Mouse (Mus musculus) heart, postnatal 14 days (tissue): Measurements from ENCODE around the gene Dok5. TPM values are rescaled to one million over a fixed set of nuclear protein-coding genes. Genes with fewer than 3 reads are reported as not detected.
A peak's percentile ranks its signal among the peaks of the same experiment; 100 is the strongest.

Experiments
- DNase-seq, 2 experiments: peaks; one replicate each; pipeline ENCODE4 v3.0.0; 2021 to 2022
- intact Hi-C: fragments of 180-260 bp; cut with DNase I; formaldehyde crosslinking; loops from one replicate; pipeline ENCODE4 v1.15.1; 2025
- total RNA-seq, 2 experiments: library from RNA; stranded (reverse); gene quantifications; 2 replicates each; pipeline ENCODE4 v1.2.3; 2021

Dok5 gene
- total RNA-seq, 2 experiments from 2014 or later, result 0.27 to 0.45 TPM

DNA sequence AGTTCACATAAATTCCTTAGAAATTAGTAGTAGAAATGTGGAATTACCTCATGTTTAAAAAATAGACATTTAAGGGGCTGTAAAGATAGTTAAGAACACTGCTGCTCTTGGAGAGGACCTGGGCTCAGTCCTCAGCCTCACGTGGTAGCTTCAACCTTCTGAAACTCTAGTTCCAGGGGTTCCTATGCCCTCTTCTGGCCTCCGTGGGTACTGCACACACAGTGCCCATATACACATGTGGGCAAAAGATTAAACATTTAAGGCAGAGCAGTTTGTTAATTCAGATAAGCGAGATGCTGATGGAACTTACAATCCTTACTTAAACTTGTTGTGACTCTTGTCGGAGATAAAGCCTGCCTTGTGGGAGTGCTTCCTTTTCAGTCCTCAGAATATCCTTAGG, 118.5 kb downstream of the Dok5 start:
- intact Hi-C loops, result no loop called here
- no peak for DNase-seq

DNA sequence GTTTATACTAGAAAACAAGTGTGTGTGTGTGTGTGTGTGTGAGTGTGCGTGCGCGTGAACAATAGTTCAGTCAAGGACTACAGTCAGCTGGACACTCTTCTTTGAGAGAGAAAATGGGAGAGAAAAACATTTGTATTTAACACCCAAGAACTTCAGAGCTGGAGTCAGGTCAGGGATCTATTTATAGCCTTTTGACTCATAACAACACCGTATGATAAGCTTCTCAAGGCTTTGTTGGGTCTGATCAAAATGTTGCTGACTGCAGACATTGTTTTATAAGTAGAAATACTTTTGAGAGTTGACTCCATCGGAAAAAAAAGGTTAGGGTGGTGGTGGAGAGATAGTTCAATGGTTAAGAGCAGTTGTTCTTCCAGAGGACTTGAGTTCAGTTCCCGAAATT, 120.7 kb downstream of the Dok5 start:
- intact Hi-C loops, result no loop called here
- DNase-seq, result no peak

- intact Hi-C loops, result no loop called here
- DNase-seq, result no peak
Observed at GRCm38 (mm10) chr2:170855210-170855609, 123.6 kb downstream of the Dok5 start.

GRCm38 (mm10) chr2:170856085-170856484, 124.5 kb downstream of the Dok5 start:
- peak; percentile 47 to 65 for DNase-seq

GRCm38 (mm10) chr2:170857507-170857906, 125.9 kb downstream of the Dok5 start:
- no peak for DNase-seq
- intact Hi-C loops, result no loop called here

More at GRCm38 (mm10) chr2:170856085-170856484, 124.5 kb downstream of the Dok5 start:
- intact Hi-C loops, result no loop called here

GRCm38 (mm10) chr2:170858640-170859039, 127.0 kb downstream of the Dok5 start:
- intact Hi-C loops, result no loop called here

DNA sequence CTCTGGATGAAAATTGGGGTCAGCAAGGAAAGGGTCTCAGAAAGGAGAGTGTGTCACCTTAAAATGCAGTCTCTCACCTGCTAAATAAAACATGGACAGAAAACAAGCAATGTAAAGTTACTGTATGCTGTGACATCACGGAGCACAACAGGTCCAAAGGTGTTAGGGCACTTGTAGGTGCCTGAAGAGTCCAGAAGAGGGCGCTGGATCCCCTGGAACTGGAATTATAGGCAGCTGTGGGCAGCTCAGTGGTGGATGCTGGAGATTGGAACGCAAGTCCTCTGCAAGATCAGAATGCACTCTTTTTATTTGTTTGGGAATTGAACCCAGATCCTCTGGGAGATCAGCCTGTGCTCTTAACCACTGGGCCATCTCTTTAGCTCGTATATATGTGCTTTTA, 129.0 kb downstream of the Dok5 start:
- intact Hi-C loops, result loop anchor here (10.0 kb wide), 1 partner anchor 106 kb away; no protein-coding TSS in a partner anchor
- no peak for DNase-seq

More at GRCm38 (mm10) chr2:170858640-170859039, 127.0 kb downstream of the Dok5 start:
- no peak for DNase-seq

DNA sequence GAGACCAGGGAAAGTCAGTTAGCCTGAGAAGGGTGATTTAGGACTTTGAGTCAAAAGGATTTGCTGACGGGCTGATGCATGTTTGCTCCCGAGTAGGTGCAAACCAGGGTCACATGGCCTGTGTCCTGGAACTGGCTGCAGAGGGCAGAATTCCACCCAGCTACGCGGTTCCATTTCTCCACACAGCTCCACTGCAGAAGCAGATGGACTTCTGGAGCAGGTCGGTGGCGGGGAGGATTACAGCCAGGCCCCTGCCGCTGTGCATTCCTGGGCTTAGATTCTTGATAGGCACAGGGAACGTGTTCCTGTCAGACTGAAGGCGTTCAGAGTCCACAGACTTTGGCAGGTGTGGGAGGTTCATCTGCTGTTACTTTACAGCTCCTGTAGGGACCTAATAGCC, 131.2 kb downstream of the Dok5 start:
- DNase-seq, result no peak
- intact Hi-C loops, result loop anchor here (10.0 kb wide), 1 partner anchor 108 kb away; no protein-coding TSS in a partner anchor

- intact Hi-C loops, result loop anchor here (10.0 kb wide), 1 partner anchor 108 kb away; no protein-coding TSS in a partner anchor
- no peak for DNase-seq
Observed at GRCm38 (mm10) chr2:170863201-170863600, 131.6 kb downstream of the Dok5 start.

DNA sequence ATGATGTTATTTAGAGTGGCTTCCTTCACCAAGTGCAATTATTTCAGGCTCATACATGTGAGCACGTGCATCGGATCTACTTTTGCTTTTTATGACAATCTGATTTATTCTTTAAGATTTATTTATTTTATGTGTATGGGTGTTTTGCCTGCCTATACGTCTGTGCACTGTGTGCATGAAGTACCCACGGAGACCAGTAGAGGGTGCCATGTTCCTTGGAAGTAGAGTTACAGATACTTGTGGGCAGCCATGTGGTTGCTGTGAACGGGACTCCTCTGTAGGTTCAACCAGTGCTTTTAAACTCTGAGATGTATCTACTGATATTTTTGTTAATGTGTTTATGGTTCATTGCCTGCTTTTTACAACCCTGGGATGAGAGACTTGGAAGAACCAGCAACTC, 132.4 kb downstream of the Dok5 start:
- intact Hi-C loops, result loop anchor here (10.0 kb wide), 1 partner anchor 109 kb away; no protein-coding TSS in a partner anchor
- no peak for DNase-seq

GRCm38 (mm10) chr2:170864820-170865219, 133.2 kb downstream of the Dok5 start:
- intact Hi-C loops, result loop anchor here (10.0 kb wide), 1 partner anchor 110 kb away; no protein-coding TSS in a partner anchor
- DNase-seq, result no peak

GRCm38 (mm10) chr2:170870566-170870965, 139.0 kb downstream of the Dok5 start:
- DNase-seq, result no peak
- intact Hi-C loops, result loop anchor here (10.0 kb wide), 1 partner anchor 416 kb away; no protein-coding TSS in a partner anchor

DNA sequence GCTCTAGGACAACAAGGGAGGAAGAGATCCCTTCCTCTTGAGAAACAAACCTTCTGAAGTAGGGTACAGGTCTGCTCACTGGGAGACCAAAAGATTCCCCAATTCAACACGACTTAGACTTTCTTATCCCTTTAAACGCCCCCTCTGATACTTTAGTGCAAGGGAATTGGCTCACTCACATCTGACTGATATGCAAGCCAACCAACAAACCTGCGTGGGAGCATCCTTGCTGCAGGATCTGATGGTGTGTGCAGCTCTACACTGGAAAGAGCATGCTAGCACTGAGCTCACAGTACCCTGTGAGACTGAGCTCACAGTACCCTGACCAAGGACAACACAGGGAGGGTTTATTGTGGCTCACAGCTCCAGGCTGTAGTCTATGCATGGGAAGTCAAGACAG, 139.9 kb downstream of the Dok5 start:
- no peak for DNase-seq
- intact Hi-C loops, result loop anchor here (10.0 kb wide), 1 partner anchor 417 kb away; no protein-coding TSS in a partner anchor

DNA sequence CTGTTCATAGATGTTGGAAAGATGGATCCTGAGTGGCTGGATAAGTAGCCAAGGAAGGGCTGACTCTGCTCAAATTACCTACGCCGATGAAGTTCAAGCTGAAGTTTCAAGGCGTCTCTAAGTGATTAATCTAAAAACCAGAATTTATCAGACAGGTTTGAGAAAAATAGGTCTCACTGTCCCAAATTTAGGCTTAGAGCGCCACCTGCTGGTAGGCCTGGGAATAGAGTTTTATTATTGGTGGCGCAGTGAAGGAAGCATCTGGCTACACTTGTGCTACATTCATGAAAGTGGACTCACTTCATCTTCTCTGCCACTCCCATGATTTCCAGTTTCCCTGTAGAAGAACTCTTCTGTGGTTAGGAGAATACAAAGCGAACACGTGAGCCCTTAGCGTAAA, 141.8 kb downstream of the Dok5 start:
- intact Hi-C loops, result loop anchor here (1.0 to 10.0 kb wide), 4 partner anchors 190 to 419 kb away; no protein-coding TSS in a partner anchor
- peak; percentile 79 to 85 for DNase-seq

DNA sequence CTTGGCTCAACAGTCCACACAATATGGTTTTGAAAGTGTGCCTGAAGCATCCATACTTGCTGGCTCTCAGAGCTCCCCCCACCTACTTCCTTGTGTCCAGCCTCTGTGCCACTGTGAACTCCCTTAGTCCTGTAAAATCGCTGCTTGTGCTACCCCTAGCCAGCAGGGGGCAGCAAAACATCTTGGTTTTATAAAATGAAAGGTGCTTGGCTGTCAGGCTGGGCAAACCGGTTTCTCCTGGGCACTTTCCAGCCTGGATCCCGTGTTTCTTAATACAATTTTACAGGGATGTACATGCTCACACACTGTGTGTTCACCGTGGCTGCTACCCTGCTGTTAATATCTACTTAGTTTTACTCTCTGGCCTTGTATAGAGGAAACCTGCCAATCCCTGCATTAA, 145.9 kb downstream of the Dok5 start:
- DNase-seq, result peak; percentile 71 to 84
- intact Hi-C loops, result loop anchor here (5.0 to 10.0 kb wide), 2 partner anchors 423 to 1340 kb away; no protein-coding TSS in a partner anchor

DNA sequence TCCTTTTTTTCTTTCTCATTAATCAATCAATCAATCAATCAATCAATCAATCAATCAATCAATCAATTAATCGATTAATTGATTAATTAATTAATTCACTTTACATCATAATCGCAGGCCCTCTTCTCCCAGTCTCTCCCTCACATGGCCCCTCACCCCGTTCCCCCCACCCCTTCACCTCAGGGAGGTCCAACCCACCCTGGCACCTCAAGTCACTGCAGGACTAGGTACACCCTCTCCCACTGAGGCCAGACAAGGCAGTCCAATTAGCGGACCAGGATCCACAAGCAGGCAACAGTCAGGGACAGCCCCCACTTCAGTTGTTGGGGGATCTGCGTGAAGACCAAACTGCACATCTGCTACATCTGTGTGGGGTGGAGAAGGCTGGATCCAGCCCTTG, 146.3 kb downstream of the Dok5 start:
- no peak for DNase-seq
- intact Hi-C loops, result loop anchor here (5.0 to 10.0 kb wide), 2 partner anchors 423 to 1339 kb away; no protein-coding TSS in a partner anchor

DNA sequence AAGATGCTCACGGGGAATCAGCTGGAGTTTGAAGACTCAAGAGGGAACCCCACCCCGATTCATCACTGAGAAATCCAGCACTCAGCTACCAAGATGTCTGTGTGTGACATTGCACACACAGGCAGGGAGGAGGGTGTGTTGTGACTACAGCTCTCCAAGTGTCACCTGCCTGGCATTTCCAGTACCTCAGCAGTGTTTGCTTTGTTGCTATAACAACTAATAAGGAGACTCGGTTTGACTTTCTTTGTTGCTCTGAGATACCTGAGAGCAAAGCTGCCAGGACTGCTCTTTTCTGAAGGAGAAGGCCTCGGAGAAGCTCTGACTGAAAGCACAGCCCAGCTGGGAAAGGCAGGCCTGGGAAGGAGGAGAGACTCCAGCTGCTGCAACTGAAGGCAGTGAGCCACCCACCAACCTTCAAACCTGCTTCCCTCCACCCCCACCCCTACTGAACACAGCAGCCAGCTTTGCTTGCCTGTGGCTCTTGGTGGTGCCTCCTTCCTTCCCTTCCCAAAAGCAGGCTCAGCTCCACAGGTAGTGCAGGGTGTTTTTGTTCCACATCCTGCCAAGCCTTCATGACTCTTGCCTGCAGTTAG, 152.7 kb downstream of the Dok5 start:
- DNase-seq, result no peak
- intact Hi-C loops, result no loop called here

GRCm38 (mm10) chr2:170887984-170888383, 156.4 kb downstream of the Dok5 start:
- intact Hi-C loops, result no loop called here
- no peak for DNase-seq

DNA sequence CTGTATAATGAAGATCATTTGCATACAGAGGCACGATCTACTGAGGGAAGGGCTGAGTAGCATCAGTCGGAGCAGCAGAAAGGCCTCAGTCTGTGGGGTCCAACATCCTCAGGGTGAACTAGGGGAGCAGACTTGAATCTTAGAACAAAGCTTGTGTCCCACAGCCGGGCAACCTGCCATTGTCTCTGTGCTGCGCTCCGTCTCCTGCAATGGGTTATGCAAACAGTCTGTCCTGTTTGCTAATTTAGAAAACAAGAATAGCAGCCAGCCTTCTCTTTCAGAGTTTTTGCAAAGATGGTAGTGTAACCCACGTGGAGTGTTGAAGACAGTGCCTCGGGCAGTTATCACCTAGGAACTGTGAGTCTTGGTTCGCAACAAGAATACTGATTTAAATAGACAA, 163.5 kb downstream of the Dok5 start:
- no peak for DNase-seq
- intact Hi-C loops, result no loop called here

DNA sequence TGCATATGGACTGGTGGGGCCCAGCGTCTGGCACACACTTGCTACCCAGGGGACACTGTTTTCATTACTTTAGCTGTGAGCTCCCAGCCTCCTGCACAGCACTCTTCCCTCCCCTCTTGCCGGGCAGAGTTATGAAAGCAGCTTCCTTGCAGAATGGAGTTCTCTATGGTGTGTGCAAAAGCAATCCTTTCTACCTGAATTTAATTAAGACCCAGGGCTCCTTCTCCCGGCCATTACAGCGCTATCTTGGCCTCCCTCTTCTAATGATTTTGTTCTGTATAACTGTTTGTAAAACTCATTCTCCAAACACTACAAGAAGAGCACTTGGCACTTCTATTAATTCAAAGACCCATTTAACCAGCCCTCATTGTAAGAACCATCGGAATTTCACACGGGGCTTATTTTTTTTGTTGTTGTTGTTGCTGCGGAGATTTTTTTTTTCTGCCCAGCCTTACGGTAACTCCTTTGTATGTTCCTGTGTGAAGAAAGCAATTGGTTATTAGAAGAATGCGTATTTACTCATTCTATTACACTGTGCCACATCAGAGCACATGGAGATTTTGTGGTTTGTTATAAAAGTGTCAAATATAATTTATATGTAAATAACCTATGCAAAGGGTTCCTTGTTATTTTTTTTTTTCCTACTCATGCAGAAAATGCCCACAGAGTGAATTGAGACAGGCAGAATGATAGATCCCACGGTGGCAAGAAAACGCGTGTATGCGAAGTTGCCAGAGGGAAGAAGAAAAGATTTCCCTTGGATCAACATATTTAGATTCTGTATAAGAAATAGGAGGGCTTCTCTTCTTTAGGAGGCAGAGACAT, 170.8 kb downstream of the Dok5 start:
- no peak for DNase-seq
- intact Hi-C loops, result no loop called here

GRCm38 (mm10) chr2:170903029-170903306, 171.4 kb downstream of the Dok5 start:
- intact Hi-C loops, result no loop called here
- DNase-seq, result no peak
